Mouse (Mus musculus) heart, postnatal 14 days (tissue): ENCODE results near the gene Gnai2. TPM values are rescaled to one million over a fixed set of nuclear protein-coding genes. Genes with fewer than 3 reads are reported as not detected.
"Not testable (repeated sequence)": the region's sequence is repeated elsewhere in the genome, so short reads cannot be mapped to it uniquely, and the experiment has no call there.

ENCODE experiments used
- DNase-seq, 2 experiments: peaks; one replicate each; pipeline ENCODE4 v3.0.0; 2021 to 2022
- intact Hi-C: fragments of 180-260 bp; cut with DNase I; formaldehyde crosslinking; loops from one replicate; pipeline ENCODE4 v1.15.1; 2025
- total RNA-seq, 2 experiments: library from RNA; stranded (reverse); gene quantifications; 2 replicates each; pipeline ENCODE4 v1.2.3; 2021

Gene Gnai2
- total RNA-seq, 2 experiments from 2014 or later, result 318 to 327 TPM

GRCm38 (mm10) chr9:107576357-107577107 is 58.6 kb downstream of the Gnai2 start, which contains the start of gene Hyal1:
Hyal1 (plus strand) TSS chr9:107576927.
- intact Hi-C loops, result no loop called here
- DNase-seq, result peak; percentile 81 to 85

- DNase-seq, result no peak
- intact Hi-C loops, result no loop called here
These were observed 59.4 kb downstream of the Gnai2 start for GRCm38 (mm10) chr9:107575579-107576356.

- intact Hi-C loops, DNase-seq: not testable (repeated sequence)
These were observed 61.4 kb downstream of the Gnai2 start for GRCm38 (mm10) chr9:107573774-107574173.

DNA sequence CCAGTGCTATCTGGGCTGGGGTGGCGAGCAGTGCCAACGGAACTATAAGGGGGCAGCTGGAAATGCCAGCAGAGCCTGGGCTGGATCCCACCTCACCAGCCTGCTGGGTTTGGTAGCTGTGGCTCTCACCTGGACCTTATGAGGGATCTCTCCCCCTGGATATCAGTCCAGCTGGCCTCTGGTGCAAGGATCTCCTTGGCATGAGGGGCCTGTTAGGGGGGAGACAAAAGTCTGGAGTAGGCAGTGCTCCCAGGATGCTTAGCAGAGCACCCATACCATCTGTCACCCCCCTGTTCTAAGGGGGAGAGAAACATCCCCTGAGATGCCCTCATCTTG is 62.9 kb downstream of the Gnai2 start:
- intact Hi-C loops, result no loop called here
- no peak for DNase-seq

DNA sequence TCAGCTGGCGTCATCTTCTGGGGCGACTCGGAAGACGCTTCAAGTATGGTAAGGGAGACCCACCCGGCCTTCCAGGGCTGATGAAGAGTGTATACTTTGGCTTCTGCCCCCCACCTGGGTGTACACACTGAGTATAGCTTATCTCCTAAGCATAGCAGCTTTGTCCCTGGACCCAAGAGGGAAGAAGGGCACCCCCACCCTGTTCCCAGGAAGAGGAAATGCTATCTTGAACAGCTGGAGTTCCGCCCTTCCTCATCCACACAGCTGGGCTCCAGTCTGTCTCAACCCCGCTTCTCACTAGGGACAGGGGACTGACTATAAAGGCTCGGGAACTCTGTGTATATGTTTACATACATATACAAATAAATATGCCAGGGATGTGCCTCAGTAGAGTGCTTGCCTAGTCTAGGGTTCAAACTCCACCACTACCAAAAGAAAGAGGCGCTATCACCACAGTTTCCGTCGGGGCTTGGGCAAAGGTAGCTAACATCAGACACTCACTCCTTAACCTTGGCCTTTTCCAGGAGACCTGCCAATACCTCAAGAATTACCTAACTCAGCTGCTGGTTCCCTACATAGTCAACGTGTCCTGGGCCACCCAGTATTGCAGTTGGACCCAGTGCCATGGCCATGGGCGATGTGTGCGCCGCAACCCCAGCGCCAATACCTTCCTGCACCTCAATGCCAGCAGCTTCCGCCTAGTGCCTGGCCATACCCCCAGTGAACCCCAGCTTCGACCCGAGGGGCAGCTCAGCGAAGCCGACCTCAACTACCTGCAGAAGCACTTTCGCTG is 63.4 kb downstream of the Gnai2 start:
- intact Hi-C loops, result no loop called here
- DNase-seq, result no peak

GRCm38 (mm10) chr9:107570845-107571244 is 64.3 kb downstream of the Gnai2 start:
- intact Hi-C loops, result no loop called here
- DNase-seq, result no peak

GRCm38 (mm10) chr9:107570016-107570415 is 65.2 kb downstream of the Gnai2 start:
- intact Hi-C loops, result no loop called here
- DNase-seq, result no peak

GRCm38 (mm10) chr9:107569270-107569669 is 65.9 kb downstream of the Gnai2 start:
- intact Hi-C loops, result no loop called here
- DNase-seq, result no peak

- peak; percentile 86 to 87 for DNase-seq
- intact Hi-C loops, result no loop called here
These were observed 66.6 kb downstream of the Gnai2 start for GRCm38 (mm10) chr9:107568331-107569261.

DNA sequence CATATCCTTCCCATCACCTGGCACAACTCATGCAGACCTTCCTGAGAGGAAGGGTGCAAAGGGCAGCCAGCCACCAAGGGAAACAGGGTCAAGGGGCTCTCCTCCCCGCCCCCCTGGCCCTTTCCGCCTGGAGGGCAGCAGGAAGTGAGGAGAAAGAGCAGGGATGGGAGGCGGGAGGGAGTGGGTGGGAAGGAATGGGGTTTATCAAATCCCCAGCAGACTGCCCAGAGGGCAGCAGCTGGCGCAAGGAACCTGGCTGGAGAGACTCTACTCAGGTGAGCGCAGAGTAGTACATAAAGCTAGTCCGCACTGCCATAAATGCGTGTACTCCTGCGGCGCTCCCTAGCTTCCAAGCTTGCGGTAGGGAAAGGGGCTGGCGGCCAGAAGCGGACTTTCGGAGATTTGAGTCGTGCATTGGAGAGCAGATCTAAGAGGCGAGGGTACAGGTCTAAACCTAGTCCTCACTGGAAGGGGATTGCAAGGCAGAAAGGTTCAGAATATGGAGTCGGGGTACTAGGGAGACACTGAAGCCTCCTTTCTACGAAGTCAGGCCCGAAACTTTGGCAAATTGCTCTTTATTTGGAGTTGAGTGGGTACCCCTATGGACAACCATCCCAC is 67.4 kb downstream of the Gnai2 start, which contains the start of gene Hyal2:
TSS of gene Hyal2 (plus strand) at position 244 of the 618 bp plus-strand sequence.
- DNase-seq, result peak in 1 of 2 experiments; percentile 40
- intact Hi-C loops, result no loop called here

DNA sequence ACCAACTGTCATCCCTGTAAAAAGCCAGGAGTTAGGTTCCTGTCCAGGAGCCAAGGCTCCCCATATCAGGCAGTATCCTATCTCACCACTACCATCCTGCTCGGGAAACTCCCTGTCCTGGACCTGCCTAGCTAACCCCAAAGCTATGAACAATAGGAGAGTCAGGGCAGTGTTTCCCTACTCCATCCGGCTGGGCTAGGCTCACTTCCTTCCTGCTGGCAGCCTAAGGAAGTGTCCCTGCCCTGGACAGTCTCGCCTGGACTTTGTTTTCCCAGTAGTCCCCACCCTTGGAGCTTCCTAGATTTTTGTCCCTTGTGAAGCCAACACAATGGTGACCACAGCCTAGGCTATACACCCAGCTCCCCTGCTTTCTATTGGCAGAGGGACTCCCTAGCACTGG is 68.3 kb downstream of the Gnai2 start:
- intact Hi-C loops, result no loop called here
- DNase-seq, result peak in 1 of 2 experiments; percentile 52

- peak; percentile 86 to 93 for DNase-seq
- intact Hi-C loops, result no loop called here
These were observed 69.0 kb downstream of the Gnai2 start for GRCm38 (mm10) chr9:107566041-107566709.

DNA sequence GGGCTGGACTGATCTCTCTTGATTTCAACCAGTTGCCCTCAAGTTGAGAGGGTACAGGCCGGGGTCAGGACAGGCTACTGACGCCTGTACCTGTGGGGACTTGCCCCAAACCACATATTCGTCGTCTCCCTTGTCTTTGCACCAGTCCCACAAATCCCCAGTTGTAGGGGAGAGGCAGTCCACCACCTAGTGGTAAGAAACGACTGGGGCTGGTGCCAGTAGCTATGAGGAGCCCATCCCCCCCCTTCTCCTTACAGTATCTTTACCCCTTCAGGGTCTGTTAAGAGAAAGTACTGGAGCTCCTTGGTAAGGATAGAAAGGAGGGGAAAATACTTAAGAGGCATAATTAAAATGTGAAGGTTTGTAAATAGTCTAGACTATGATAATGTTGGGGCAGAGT is 69.6 kb downstream of the Gnai2 start:
- DNase-seq, intact Hi-C loops: not testable (repeated sequence)

Other genes with a start within 250 kb of the Gnai2 start
- gene Cacna2d2, start 235.8 kb downstream of the Gnai2 start, total RNA-seq, result 10 to 100 TPM in 1 of 2 experiments, 1 to 10 TPM in 1; 5.0 to 10.5 TPM
- 10 to 100 TPM; 23.1 to 23.7 TPM for gene Tmem115, start 101.4 kb downstream of the Gnai2 start, total RNA-seq
- 1 to 10 TPM; 3.4 to 4.9 TPM for gene Cyb561d2, start 93.2 kb downstream of the Gnai2 start, total RNA-seq
- gene Nprl2, start 93.1 kb downstream of the Gnai2 start, total RNA-seq, result 10 to 100 TPM; 13.6 to 17.1 TPM
- not detected for gene Zmynd10, start 88.1 kb downstream of the Gnai2 start, total RNA-seq
- 10 to 100 TPM; 23.6 to 24.5 TPM for gene Rassf1, start 83.8 kb downstream of the Gnai2 start, total RNA-seq
- gene Tusc2, start 72.1 kb downstream of the Gnai2 start, total RNA-seq, result 10 to 100 TPM; 27.5 to 27.9 TPM
- gene Hyal2, start 67.4 kb downstream of the Gnai2 start, total RNA-seq, result 10 to 100 TPM; 35.8 to 43.1 TPM
- 1 to 10 TPM; 3.9 to 5.2 TPM for gene Hyal1, start 58.4 kb downstream of the Gnai2 start, total RNA-seq
- gene Naa80, start 56.5 kb downstream of the Gnai2 start, total RNA-seq, result 10 to 100 TPM; 15.5 to 16.6 TPM
- under 1 TPM; 0.31 to 0.49 TPM for gene Hyal3, start 54.5 kb downstream of the Gnai2 start, total RNA-seq
- 10 to 100 TPM; 36.7 to 47.1 TPM for gene Ifrd2, start 47.7 kb downstream of the Gnai2 start, total RNA-seq
- gene Sema3b, start 26.1 kb downstream of the Gnai2 start, total RNA-seq, result 10 to 100 TPM; 11.3 to 12.1 TPM
- gene Slc38a3, start 34.2 kb upstream of the Gnai2 start, total RNA-seq, result 10 to 100 TPM; 48.6 to 53.3 TPM
- not detected for gene Gnat1, start 44.3 kb upstream of the Gnai2 start, total RNA-seq
- gene Sema3f, start 75.1 kb upstream of the Gnai2 start, total RNA-seq, result 10 to 100 TPM; 17.7 to 18.0 TPM
- 10 to 100 TPM; 74.1 to 76.9 TPM for gene Rbm5, start 135.6 kb upstream of the Gnai2 start, total RNA-seq
- gene Rbm6, start 237.9 kb upstream of the Gnai2 start, total RNA-seq, result 10 to 100 TPM; 33.1 to 35.1 TPM